Mouse (Mus musculus) left cerebral cortex, postnatal 14 days (tissue): ENCODE measurements around the gene Cfap20. TPM values are rescaled to one million over a fixed set of nuclear protein-coding genes. Genes with fewer than 3 reads are reported as not detected.
"Not testable (repeated sequence)": the region's sequence is repeated elsewhere in the genome, so short reads cannot be mapped to it uniquely, and the experiment has no call there.

ENCODE experiments used
- DNase-seq, 2 experiments: peaks; one replicate each; pipeline ENCODE4 v3.0.0; 2021 to 2022; ENCODE audit warnings: low spot score in 2 of 2, mixed read lengths in 1 of 2
- intact Hi-C: fragments of 180-260 bp; cut with DNase I; formaldehyde crosslinking; loops from one replicate; pipeline ENCODE4 v1.15.1; 2025
- total RNA-seq, 2 experiments: library from RNA; stranded (reverse); gene quantifications; 2 replicates each; pipeline ENCODE4 v1.2.3; 2021

Cfap20 gene
- total RNA-seq, 2 experiments from 2014 or later: 64.9 to 65.9 TPM

GRCm38 (mm10) chr8:95380953-95381352 is 53.7 kb downstream of the Cfap20 start:
- intact Hi-C loops: no loop called here
- DNase-seq: no peak

- intact Hi-C loops, DNase-seq: not testable (repeated sequence)
Observed at GRCm38 (mm10) chr8:95378928-95379327, 55.7 kb downstream of the Cfap20 start.

GRCm38 (mm10) chr8:95377863-95378291 is 56.8 kb downstream of the Cfap20 start:
- intact Hi-C loops: no loop called here
- DNase-seq: no peak

GRCm38 (mm10) chr8:95377101-95377500 is 57.6 kb downstream of the Cfap20 start:
- intact Hi-C loops: no loop called here
- DNase-seq: no peak

- intact Hi-C loops: no loop called here
- no peak for DNase-seq
Observed at GRCm38 (mm10) chr8:95376309-95376999, 58.2 kb downstream of the Cfap20 start.

GRCm38 (mm10) chr8:95375374-95375930 is 59.2 kb downstream of the Cfap20 start:
- peak in 1 of 2 experiments; percentile 15 for DNase-seq
- intact Hi-C loops: no loop called here

GRCm38 (mm10) chr8:95374429-95374828 is 60.2 kb downstream of the Cfap20 start:
- intact Hi-C loops: no loop called here
- DNase-seq: no peak

GRCm38 (mm10) chr8:95373389-95374002 is 61.2 kb downstream of the Cfap20 start:
- intact Hi-C loops: no loop called here
- no peak for DNase-seq

Other genes starting within 250 kb of the Cfap20 start
- 10 to 100 TPM; 52.9 to 60.3 TPM for gene Kifc3, start 232.1 kb downstream of the Cfap20 start, total RNA-seq
- 1 to 10 TPM in 1 of 2 experiments, under 1 TPM in 1; 0.97 to 1.3 TPM for gene Cngb1, start 128.3 kb downstream of the Cfap20 start, total RNA-seq
- gene Tepp, start 124.3 kb downstream of the Cfap20 start, total RNA-seq: under 1 TPM; 0.74 to 0.90 TPM
- gene Zfp319, start 102.9 kb downstream of the Cfap20 start, total RNA-seq: 10 to 100 TPM; 16.1 to 16.3 TPM
- 10 to 100 TPM; 14.4 to 19.3 TPM for gene Usb1, start 102.6 kb downstream of the Cfap20 start, total RNA-seq
- 10 to 100 TPM; 23.7 to 27.4 TPM for gene Mmp15, start 82.6 kb downstream of the Cfap20 start, total RNA-seq
- 10 to 100 TPM; 83.1 to 91.0 TPM for gene Csnk2a2, start 55.2 kb upstream of the Cfap20 start, total RNA-seq
- gene Ccdc113, start 99.2 kb upstream of the Cfap20 start, total RNA-seq: 1 to 10 TPM in 1 of 2 experiments, under 1 TPM in 1; 0.81 to 1.3 TPM
- gene Prss54, start 141.5 kb upstream of the Cfap20 start, total RNA-seq: under 1 TPM; 0.31 to 0.38 TPM
- gene Gins3, start 198.6 kb upstream of the Cfap20 start, total RNA-seq: 1 to 10 TPM; 1.2 to 1.4 TPM
- 1,000 to 10,000 TPM; 1,641 to 1,725 TPM for gene Ndrg4, start 242.1 kb upstream of the Cfap20 start, total RNA-seq